Mouse (Mus musculus): Measurements from ENCODE around the gene Slc4a8.
"Not testable (repeated sequence)": the region's sequence is repeated elsewhere in the genome, so short reads cannot be mapped to it uniquely, and the experiment has no call there.

Slc4a8 gene

DNA sequence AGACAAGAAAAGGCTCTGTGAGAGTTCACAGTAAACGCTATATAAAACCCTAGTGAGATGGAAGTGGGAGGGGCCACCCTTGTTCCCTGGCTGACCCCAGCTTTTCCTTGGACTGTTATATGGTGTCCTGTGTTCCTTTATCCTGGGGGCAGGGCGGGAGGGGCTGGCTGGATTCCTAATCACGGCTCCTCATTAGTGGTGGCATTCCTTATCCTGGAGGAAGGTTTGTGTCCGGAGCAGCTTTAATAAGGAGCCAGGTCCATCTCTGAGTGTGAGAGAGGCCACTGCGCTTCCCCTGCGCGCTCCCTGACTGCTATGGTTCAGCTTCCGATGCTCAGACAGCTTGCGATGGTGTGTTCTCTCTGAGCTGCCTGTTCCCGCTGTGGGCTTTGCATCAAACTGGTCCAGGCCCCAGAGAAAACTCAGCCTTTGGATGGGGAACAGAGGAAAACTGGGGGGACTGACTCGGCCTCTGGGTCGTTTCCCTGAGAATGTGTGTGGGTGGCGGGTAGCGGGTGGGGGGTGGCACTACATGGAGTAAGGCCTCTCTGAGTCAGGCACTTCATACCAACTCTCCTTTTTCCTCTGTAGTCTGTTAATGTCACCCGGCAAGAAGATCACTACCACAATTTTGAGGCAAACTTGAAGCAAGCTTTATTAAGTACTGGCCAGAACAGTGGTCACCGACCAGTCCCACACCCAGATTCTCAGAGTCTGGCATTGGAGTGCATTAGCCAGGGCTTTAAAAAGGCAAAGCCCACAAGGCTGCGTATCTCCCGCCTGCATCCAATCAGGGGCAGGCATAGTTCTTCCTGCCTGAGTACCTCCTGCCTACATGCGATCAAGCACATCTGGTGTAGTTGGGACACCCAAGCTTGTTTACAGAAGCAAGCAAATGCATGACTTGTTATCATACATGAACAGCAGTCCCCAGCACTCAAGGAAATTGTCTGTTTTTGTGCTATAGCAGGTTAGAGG lies 13.9 kb downstream of the Slc4a8 start:
- no peak for DNase-seq (ENCODE audit: low spot score)

DNA sequence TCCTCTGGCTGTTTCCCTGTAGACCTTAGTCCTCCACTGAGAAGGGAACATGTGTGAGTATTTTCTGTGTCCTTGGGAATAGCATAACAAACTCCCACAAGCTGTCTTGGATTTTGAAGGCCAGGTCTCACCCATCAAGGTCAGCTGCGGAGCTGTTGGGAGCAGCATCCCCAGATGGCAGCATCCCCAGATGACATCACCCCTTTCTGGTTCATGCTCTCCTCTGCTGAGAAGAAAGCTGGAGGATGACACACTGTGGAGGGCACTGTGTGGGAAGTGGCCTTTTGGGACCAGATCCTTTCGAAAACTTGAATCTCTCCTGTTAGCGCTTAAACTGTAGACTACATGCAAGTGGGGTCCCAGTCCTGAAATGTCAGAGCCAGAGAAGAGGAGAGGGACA lies 14.9 kb downstream of the Slc4a8 start:
- DNase-seq (ENCODE audit: low spot score): no peak

DNA sequence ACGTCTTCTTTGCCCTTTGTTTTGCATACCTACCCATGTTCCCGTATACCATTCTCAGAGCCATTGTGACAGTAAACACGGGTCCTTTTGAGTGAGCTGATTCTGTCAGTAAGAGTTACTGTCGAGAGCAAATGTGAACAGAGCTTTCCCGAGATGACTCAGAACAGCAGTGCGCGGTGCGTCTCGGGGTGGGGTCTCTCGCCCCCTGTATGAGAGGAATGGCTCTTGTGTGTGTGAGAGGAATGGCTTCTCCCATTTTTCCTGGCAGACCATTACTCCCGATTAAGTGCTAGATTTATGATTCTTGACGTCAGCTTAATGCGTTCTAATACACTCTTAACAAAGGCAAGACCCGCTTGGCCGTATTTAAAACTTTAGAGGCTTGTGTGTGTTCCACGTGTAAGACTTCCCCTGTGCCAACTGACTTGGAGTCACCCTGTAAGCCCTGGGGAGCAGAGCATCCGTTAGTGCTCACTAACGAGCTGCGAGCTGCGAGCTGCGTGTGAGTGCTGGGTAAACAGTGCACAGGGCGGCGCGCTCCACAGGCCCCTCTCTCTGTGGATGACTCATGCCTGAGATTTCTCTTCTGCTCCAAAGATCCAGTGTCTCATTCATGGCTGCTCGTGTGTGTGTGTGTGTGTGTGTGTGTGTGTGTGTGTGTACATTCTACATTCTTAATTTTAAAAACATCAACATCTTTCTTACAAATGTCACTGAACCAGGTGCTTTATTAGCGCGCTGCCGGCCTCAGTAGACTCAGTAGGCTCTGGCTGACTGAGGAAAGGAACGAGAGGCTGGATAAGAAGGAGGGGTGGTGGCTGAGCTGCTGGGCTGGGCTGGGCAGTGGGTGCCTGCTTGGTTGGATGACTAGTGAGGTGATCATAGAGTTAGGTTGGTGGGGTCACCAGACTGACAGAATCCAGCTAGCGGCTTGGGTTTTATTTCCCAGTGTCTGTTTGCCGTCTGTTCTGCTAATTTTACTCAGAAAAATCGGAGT lies 15.8 kb downstream of the Slc4a8 start:
- DNase-seq (ENCODE audit: low spot score): no peak

DNA sequence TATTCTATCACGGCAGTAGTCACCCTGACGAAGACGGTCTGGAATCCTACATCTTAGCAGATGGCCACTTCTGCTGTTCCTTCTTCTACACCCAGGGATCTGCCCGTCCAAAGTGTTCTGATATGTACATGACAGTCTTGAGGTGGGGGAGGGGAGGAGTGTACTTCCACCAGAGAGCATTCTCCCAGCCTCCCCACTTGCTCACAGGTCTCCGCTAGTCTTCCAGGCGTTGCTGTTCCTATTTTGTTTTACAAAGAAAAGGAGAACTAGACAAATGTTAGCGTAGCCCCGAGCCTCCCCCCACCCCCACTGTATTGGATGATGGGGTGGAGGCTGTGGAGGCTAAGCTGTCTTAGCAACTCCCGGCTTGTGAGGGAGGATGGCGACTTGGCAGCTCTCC lies 18.3 kb downstream of the Slc4a8 start:
- DNase-seq (ENCODE audit: low spot score): no peak

DNA sequence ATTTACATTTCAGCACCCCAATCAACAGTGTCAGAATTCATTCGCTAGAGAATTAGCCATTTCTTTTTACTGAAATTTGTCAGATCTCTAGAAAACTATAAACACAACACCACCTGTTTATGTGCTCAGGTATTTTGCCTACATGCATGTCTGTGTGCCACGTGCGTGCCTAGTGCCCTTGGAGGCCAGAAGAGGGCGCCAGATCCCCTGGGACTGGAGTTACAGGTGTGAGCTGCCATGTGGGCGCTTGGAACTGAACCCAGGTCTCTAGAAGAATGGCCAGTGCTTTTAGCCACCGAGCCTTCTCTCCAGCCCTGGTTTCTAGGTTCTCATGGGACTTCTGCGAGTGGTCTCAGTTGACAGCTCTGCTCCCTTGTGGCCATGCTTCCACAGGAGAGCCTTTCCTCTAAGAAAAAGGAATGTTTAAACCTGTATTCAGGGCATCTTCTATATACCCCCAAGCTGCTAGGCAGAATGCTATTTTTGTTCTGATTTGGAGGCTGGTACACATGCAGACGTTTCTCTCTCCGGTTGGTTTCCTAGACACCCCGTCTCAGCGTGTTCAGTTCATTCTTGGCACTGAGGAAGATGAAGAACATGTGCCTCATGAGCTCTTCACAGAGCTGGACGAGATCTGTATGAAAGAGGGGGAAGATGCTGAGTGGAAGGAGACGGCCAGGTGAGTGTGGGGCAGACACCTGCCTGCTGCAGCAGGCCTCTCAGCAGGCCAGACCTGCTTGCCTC lies 21.9 kb downstream of the Slc4a8 start:
- DNase-seq (ENCODE audit: low spot score): no peak

DNA sequence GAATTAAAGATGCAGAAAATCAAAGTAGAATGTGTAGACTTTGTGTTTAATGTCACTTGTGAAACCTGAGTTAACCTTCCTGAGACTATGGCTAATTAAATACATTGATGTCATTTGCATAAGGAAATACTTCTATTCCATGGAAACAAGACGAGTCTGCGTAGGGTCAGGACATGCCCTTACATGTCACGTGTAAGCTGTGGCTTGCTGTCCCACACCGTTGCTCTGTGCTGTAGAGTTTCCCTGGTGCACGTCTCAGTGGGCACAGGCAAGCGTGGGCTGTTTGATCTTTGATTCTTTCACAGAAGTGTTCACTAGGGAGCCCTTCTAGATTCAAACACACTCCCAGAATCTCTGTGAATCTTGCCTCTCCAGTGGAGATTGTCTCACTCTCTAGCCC lies 28.7 kb downstream of the Slc4a8 start:
- DNase-seq (ENCODE audit: low spot score): no peak

DNA sequence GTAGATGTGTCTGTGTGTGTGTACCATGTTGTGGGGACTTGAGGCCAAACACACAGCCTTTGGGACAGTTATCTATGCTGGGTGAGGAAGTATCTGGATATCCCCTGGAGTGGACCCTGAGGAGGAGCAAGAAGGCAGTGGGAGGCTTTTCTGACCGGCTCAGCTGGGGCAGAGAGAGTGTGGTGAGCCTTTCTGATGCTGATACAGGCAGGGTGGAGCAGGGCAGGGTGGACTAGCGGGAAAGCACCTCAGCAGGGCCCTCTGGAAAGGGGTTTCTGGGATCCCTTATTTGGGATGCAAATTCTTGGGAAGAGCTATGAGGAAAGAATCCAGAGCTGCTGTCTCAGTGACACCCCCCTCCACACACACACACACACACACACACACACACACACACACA lies 30.8 kb downstream of the Slc4a8 start:
- DNase-seq (ENCODE audit: low spot score): no peak

DNA sequence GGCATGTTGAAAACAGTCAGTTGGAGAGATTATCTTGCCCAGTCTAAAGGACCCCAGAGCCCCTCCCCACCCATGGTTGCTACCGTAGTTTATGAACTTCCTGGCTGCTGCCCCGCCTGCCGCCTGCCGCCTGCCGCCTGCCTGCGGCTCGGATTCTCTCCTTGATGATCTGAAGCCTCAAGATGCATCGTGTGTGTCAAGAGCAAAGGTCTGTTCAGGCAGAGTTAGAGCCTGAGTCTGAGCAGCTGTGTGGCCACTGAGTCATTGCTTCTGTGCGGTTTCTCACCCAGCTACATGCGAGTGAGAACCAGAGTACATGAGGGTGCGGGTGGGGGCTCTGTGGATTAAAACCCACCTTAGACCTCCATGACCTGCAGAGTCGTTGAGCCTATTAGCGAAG lies 39.4 kb downstream of the Slc4a8 start:
- no peak for DNase-seq (ENCODE audit: low spot score)

DNA sequence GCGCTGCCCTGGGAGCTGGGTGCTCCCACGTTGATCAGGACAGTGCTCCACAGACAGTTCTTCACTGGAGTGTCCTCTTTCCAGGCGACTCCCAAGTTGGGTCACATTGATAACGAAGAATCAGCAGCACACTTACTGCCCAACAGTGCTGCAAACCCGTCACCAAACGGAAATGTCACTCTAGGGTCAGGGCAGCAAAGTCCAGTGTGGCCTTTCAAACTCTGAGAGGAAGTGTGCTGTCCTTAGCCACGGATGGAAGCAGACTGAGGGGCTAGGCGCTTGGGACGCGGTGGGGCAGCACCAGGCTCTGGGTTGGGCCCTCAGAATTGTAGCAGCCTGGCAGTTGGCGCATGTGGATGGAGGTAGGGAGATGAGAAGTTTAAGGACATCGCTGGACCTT lies 46.5 kb downstream of the Slc4a8 start:
- DNase-seq (ENCODE audit: low spot score): no peak

DNA sequence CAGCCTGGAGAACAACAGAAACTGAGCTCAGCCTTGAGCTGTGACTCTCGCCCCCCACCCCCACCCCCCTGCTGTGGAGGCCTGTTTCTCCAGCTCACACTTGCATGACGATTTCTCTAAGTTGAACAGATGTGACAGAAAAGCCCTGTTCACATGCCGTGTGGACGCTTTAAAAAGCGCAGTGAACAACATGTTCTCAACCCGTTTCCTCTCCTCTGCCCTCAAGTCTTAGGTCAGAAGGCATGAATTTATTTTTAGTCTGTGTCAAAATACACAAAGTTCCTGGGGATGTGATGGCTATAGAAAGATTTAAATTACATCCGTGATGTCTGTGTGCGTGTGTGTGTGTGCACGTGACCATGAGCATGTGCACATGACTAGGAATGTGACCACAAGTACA lies 46.9 kb downstream of the Slc4a8 start:
- DNase-seq (ENCODE audit: low spot score): no peak

DNA sequence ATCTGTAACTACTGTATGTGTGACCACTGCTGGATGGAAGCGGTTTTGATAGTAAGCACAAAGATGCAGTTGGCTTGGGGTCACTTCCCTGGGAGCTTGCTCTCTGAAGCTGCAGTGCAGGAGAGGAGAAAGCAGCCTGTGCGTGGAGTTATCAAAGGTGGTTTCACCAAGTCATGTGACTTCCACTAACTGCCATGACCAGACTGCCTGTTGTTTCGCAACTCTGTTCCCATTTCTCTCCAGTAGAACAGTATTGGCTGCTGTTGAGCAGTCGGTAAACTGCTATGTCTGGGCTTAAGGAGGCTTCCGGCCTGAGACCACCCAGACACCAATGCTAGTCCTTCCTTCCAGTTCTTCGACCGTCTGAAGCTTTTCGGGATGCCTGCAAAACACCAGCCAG lies 48.7 kb downstream of the Slc4a8 start:
- DNase-seq (ENCODE audit: low spot score): no peak

DNA sequence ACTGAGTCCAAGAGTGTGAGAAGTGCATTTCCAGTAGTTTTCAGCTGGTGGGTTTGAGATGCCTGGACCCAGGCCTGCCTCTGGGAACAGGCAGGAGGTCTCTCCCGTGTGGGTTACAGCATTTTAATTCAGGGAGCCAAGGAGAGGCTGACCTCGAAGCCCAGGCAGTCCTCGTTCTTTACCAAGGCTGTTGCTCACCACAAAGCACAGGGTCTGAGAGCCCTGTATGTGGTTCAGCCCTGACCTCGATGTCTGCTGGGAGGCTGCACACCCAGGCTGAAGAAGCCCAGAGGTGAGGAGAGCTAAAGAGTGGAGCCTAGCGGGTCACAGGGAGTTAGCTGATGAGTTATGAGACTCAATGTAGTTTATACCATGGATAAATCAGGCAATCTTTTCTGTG lies 52.0 kb downstream of the Slc4a8 start:
- DNase-seq (ENCODE audit: low spot score): no peak

DNA sequence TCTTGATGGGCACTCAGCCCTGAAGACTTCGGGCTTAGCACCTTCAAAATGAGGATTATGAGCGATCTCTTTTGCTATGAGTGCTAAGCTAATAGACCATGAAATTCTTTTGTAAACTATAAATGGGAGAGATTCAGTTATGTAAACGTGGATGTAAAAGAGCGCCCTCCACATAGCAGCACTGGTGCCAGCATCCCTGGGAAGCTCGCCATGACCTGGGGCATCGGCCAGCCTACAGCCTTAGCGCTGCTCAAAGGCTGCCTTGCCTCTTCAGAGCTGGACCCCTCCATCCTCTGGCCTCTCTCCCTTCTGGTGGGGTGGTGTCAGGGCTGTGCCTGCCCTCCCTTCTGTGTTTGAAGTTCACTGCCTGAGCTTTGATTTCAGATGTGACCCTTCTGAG lies 52.5 kb downstream of the Slc4a8 start:
- no peak for DNase-seq (ENCODE audit: low spot score)

DNA sequence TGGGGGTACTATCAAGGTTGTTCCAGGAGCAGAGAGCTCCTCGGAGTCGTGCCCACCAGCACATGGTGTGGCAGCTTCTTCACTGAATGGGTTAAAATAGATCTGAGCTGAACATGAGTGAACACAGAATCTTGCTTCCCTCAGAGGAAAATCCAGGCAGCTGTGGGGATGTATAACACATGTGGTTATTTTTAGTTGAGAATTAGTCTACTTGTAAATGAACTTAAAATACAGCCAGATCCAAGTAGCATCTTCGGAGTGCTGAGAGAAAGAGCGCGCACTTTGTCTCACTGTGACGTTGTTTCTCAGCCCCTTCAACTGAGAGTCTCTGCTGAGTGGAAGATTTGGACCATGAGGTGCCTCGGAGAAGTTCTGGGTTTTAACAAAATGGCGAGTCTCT lies 53.8 kb downstream of the Slc4a8 start:
- no peak for DNase-seq (ENCODE audit: low spot score)

DNA sequence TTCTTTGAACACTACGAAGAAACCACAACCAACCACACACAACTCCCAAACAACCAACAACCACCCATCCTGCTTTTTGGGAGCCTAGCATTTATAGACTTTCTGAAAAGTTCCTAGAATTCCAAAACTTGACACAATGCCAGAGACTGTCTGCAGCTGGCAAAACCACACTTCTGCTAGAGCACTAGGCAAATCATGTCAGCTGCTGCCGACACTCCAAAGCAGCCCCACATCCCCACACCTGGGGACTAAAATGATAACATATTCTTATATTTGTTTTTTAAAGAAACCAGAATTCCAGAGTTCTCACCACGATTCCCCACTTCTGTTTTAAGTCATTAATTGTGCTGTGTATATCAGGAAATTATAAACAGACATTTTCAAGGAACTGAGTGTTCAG lies 57.3 kb downstream of the Slc4a8 start:
- no peak for DNase-seq (ENCODE audit: low spot score)

DNA sequence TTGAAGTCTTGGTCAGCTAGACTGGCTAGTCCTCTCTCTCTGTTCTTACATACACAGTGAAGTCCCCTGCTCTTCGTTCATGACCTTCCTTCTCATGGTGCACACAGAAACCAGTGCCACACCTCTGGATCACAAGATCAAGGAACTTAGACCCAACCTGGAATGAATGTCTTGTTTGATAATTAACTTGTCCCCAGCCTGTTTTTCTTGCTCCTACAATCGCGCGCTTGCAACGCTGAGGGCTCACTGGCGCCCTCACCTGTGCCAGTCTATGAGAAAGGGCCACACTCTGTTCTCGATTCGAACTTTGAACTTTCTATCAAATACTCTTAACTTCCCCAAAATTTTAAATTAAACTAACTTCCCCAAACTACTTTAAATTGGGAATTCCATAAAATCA lies 60.3 kb downstream of the Slc4a8 start:
- DNase-seq (ENCODE audit: low spot score): no peak

DNA sequence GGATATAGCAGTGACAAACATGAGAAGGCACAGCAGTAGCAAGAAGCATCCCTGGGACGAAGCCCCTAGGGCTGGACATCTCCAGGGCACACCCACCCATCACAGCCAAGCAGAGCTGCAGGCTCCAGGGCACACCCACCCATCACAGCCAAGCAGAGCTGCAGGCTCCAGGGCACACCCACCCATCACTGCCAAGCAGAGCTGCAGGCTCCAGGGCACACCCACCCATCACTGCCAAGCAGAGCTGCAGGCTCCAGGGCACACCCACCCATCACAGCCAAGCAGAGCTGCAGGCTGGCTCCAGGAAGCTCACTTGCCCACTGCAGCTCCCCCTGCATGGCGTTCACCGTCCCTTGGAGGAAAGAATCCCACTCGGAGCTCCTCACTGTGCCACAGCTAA lies 60.8 kb downstream of the Slc4a8 start:
- DNase-seq (ENCODE audit: low spot score): not testable (repeated sequence)

DNA sequence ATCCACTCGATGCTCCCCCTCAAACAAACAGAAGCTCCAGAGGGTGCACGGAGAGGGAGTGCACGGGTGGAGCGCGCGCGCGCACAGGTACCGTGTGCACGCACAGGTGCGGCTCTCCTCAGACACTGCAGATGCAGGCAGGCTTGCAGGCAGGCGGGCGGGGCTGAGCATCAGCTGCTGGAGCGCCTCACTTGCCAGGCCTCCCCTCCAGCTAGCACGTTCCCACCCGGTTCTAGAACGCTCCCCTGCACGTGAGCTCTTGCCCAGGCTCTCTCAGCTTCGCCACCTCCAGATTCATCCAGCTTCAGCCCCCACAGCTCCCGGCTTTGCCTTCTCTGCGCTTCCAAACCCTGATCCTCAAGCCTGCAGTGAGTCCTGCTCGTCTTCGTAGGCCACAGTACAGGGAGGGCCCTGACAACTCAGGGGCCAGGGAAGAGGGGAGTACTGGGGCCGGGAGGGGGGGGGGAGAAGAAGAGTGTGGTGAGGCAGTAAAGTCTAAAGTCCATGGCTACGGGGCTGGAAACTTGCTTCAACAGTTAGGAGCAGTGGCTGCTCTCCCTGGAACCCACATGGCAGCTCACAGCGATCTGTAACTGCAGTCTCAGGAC lies 63.8 kb downstream of the Slc4a8 start:
- no peak for DNase-seq (ENCODE audit: low spot score)

DNA sequence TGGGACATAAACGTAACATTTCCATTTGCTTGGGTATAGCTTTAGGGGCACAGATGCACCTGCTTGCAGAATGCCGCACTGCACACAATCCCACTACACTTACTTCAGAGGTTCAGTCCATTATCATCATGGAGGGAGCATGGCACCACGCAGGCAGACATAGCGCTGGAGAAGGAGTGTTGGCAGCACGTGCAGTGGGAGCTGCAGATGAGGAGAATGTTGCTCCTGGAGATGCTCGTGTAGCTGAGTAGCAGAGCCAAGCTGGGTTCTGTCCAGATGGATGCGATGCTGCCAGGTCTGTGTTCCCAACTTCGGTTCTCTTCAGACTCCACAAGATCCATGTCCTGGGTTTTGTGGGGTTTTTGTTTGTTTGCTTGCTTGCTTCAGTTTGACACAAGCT lies 64.5 kb downstream of the Slc4a8 start:
- DNase-seq (ENCODE audit: low spot score): no peak

DNA sequence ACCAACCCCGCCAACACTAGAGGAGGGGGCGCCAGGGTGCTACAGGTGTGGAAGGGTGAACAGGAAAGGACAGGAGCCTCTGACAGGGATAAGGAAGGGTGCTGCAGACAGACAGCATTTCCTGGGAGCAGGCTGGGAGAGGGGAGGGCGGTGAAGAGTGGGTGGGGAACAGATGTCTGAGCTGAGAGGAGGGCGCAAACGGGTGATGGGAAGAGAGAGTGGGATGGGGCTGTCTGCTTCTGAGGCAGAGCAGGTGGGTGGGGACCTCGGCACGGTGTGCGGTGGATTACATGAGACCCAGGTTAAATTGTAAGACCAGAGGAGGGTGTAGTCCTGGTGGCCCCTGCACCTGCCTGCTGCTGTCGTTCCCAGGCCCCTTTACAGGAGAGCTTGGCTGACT lies 68.2 kb downstream of the Slc4a8 start:
- no peak for DNase-seq (ENCODE audit: low spot score)

DNA sequence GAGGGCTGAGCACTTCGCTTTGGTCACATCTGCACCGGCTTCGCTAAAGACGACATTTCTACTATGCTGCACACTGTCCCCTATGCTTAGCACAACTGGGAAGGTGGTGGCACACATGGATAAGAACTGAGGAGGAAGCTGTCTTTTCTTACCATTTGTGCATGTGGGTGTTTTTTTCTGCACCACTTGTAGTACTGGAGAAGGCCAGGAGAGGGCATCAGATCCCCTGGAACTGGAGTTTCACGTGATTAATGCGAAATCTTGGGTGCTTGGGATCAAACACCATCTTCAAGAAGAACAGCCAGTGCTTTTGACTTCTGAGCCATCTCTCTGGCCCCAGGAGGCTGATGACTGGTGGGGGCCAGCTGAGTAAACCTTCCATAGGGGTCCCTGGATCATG lies 69.1 kb downstream of the Slc4a8 start:
- DNase-seq (ENCODE audit: low spot score): peak; percentile 5

DNA sequence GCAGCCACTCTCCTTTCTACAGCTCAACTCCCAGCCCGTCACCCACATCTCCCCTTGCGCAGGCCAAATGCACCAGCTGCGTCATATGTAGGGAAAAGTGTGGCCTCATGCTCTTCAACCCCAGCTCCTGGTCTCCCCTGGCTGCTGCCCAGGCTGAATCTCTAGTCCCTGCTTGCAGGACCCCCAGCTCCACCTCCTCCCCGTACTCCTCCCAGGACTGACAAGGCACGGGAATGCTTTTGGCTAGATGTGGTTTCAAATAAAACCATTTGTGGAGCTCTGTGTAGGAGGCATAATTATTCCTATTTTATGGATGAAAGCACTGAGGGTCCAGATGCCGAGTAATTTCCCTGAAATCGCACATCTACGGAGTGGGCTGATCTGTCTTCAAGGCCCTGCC lies 70.6 kb downstream of the Slc4a8 start:
- no peak for DNase-seq (ENCODE audit: low spot score)
